Mouse (Mus musculus): ENCODE data around the gene Aif1l.

The Aif1l gene

GRCm38 (mm10) chr2:32008716-32009115 is 58.8 kb downstream of the Aif1l start:
- peak; percentile 73 for DNase-seq (ENCODE audit: low read depth, low spot score)

GRCm38 (mm10) chr2:32019704-32020103 is 69.8 kb downstream of the Aif1l start:
- no peak for DNase-seq (ENCODE audit: low read depth, low spot score)

- DNase-seq (ENCODE audit: low read depth, low spot score) = no peak
Measured at GRCm38 (mm10) chr2:32020229-32020628, 70.3 kb downstream of the Aif1l start.

Measured in A20 (cell line).